Mouse (Mus musculus) limb, embryonic 13.5 days (tissue): ENCODE results near the gene Sh2d2a. TPM values are rescaled to one million over a fixed set of nuclear protein-coding genes. Genes with fewer than 3 reads are reported as not detected.
A peak's percentile ranks its signal among the peaks of the same experiment; 100 is the strongest.
"Not testable (repeated sequence)": the region's sequence is repeated elsewhere in the genome, so short reads cannot be mapped to it uniquely, and the experiment has no call there.

Experiments used
- ATAC-seq: fragments of 200-750 bp; cut with Nextera tagmentation; 2 replicates; pipeline ENCODE4 v1.8.0; 2017; ENCODE audit warnings: low read depth, moderate number of reproducible peaks, moderate TSS enrichment; ENCODE audit not compliant: low FRiP score
- H3K27ac ChIP-seq: fragments of 300-500 bp; sonication (generic); 2 replicates; pipeline ENCODE4 v1.5.1; 2015; ENCODE audit warnings: inconsistent platforms, mild to moderate bottlenecking, moderate library complexity
- H3K27me3 ChIP-seq: fragments of 300-500 bp; sonication (generic); 2 replicates; pipeline ENCODE4 v1.6.1; 2015; ENCODE audit warnings: mild to moderate bottlenecking, inconsistent platforms
- H3K36me3 ChIP-seq: fragments of 300-500 bp; sonication (generic); 2 replicates; pipeline ENCODE4 v1.6.1; 2015; ENCODE audit warnings: inconsistent platforms, mild to moderate bottlenecking, moderate library complexity
- H3K4me1 ChIP-seq: fragments of 300-500 bp; sonication (generic); 2 replicates; pipeline ENCODE4 v1.6.1; 2015; ENCODE audit warnings: inconsistent platforms
- H3K4me2 ChIP-seq: fragments of 300-500 bp; sonication (generic); replicated peaks from 2 replicates; pipeline ENCODE4 v1.6.1; 2015; ENCODE audit warnings: inconsistent platforms, mild to moderate bottlenecking, moderate library complexity
- H3K4me3 ChIP-seq: fragments of 300-500 bp; sonication (generic); 2 replicates; pipeline ENCODE4 v1.5.1; 2015; ENCODE audit warnings: moderate library complexity, mild to moderate bottlenecking, inconsistent platforms
- H3K9ac ChIP-seq: fragments of 300-500 bp; sonication (generic); 2 replicates; pipeline ENCODE4 v1.6.1; 2015; ENCODE audit warnings: mild to moderate bottlenecking, inconsistent platforms
- H3K9me3 ChIP-seq: fragments of 300-500 bp; sonication (generic); 2 replicates; pipeline ENCODE4 v1.6.1; 2016; ENCODE audit warnings: inconsistent platforms
- WGBS: fragments of 180-500 bp; shearing (Covaris S2); methylation state at CpG from one replicate; pipeline ENCODE4 v1.1.7; 2015; 5-methylcytosine and 5-hydroxymethylcytosine counted together
- polyA plus RNA-seq: library from polyadenylated mRNA; unstranded; fragments of >200 nt; fragmentation: Nextera tagmentation; extraction: Ambion mirVana; gene quantifications from 2 replicates; pipeline ENCODE4 v1.2.1, GENCODE M21; 2015

Sh2d2a gene
- polyA plus RNA-seq, result not detected in 2 replicates

DNA sequence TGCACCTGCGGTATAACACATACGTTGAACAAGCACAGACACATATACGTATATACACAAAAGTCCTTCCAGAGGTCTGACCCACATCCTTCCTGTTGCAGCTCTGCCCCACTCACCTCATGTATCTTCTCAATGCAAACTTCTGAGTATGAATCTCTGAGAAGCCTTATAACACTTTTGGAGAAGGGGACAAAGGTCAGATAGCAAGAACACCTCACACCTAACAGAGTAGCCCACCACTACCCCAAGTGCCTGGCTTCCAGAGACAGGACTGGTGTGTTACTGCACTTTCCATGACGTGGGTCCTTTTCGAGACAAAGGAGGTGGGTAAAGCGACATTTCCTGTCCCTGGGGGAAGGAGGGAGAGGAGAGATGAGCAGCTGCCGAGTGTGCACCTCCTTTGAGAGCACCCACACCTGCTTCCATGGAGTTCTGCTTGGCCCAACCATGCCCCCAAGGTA, at the start of gene Sh2d2a:
Gene Sh2d2a, plus strand, starts transcription at position 106 of the 461 bp plus-strand sequence.
- Histone ChIP-seq H3K27me3 (no peaks in the 10 kb centered on the region), H3K9ac (no peak within 1 kb of the TSS), H3K4me1 (no peaks in the 10 kb centered on the region), H3K4me2 (no peak within 1 kb of the TSS), H3K36me3 (no peaks in the 10 kb centered on the region), H3K27ac (no peak within 1 kb of the TSS), H3K9me3 (no peaks in the 10 kb centered on the region), H3K4me3 (no peak within 1 kb of the TSS)
- WGBS, result 68% methylated on average over 7 of the region's 7 CpGs
- ATAC-seq, result no peak

DNA sequence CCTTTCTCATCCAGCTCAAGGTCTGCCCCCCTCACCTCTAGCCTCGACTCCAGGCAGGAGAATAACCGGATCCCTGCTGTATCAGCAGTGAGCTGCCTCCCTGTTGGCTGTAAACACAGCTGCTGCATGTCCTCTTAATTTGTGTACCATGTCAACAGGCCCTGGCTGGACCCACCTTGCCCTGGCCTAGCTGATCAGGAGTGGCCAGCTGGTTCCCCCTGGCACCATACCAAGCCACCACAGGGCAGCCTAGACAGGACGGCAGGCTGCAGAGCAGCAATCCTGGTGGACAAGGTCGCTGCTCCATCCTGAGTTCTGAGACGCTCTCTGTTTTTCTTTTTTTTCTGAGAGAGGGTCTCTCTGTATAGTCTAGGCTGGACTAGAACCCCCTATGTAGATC, 44.9 kb upstream of the Sh2d2a start:
- Histone ChIP-seq H3K4me3 (no peak overlapping the region), H3K36me3 (no peaks in the 10 kb centered on the region), H3K4me1 (peaks cover 25% of the 10 kb centered on the region), H3K27me3 (peaks cover 99% of the 10 kb centered on the region), H3K9me3 (no peaks in the 10 kb centered on the region), H3K9ac (no peak overlapping the region), H3K27ac (no peak overlapping the region), H3K4me2 (no peak overlapping the region)
- ATAC-seq, result no peak
- 61% methylated on average over 5 of the region's 5 CpGs for WGBS

DNA sequence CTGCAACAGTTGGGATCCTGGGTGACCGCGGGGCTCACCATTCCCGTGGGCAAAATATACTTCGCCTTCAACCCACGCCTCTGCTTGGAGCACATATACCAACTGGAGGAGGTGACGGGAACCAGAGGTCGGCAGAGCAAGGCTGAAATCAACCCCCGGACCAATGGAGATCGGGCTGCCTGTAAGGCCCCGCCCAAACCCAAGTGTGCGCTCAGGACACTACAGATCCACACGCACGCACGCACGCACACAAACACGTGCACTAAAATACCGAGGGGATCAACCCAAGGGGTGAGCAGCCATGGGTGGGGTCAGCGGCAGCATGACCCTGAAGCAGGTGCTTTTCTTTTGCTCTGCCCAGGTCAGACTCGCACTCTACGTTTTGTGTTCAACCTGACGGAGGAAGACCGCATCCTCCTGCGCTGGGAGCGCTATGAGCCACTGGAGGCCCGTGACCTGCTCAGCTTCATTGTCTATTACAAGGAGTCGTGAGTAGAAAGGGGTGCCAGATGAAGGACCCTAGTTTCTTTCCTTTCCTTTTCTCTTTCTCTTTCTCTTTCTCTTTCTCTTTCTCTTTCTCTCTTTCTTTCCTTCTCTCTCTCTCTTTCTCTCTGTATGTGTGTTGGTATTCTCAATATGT, 42.4 kb upstream of the Sh2d2a start:
- H3K9me3 ChIP-seq, result no peaks in the 10 kb centered on the region
- 3% methylated on average over 26 of the region's 26 CpGs for WGBS
- H3K9ac ChIP-seq, result no peak overlapping the region
- H3K4me1 ChIP-seq, result peaks cover 8% of the 10 kb centered on the region; the same call in 1 of the 2 replicates
- no peak overlapping the region for H3K27ac ChIP-seq
- no peaks in the 10 kb centered on the region for H3K36me3 ChIP-seq
- H3K27me3 ChIP-seq, result peaks cover 99% of the 10 kb centered on the region
- peak overlapping the region; percentile 58 for H3K4me2 ChIP-seq
- ATAC-seq, result no peak
- H3K4me3 ChIP-seq, result peak overlapping the region; percentile 23

DNA sequence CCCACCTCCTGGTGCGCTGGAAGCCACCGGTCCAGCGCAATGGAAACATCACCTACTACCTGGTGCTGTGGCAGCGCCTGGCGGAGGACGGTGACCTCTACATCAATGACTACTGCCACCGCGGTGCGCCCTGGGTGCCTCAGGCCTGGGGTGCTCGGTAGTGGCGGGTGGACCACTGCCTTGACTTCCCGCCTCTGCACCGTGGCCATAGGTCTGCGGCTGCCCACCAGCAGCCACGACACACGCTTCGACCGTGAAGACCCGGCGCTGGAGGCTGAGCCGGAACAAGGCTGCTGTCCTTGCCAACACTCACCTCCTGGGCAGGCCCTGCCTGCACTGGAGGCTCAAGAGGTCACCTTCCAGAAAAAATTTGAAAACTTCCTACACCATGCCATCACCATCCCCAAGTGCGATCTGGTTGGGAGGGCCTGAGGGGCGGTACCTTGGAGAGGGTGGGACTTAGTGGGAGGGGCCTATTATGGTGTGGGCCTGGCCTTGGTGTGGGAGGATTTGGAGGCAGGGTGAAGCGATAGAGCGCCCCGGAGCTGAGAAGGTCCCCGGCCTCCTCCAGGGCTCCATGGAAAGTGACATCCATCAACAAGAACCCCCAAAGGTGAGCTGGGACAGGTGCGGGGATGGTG, 37.1 kb upstream of the Sh2d2a start:
- peak overlapping the region; percentile 26 for H3K4me3 ChIP-seq
- peaks cover 18% of the 10 kb centered on the region; the same call in 1 of the 2 replicates for H3K4me1 ChIP-seq
- H3K9me3 ChIP-seq, result no peaks in the 10 kb centered on the region
- WGBS, result 4% methylated on average over 28 of the region's 28 CpGs
- H3K27ac ChIP-seq, result no peak overlapping the region
- peaks cover 84% of the 10 kb centered on the region for H3K27me3 ChIP-seq
- H3K9ac ChIP-seq, result no peak overlapping the region
- ATAC-seq, result 0 out of 2 replicates have a peak, but pooled peaks have one; percentile 46
- H3K36me3 ChIP-seq, result no peaks in the 10 kb centered on the region
- H3K4me2 ChIP-seq, result peak overlapping the region; percentile 54

DNA sequence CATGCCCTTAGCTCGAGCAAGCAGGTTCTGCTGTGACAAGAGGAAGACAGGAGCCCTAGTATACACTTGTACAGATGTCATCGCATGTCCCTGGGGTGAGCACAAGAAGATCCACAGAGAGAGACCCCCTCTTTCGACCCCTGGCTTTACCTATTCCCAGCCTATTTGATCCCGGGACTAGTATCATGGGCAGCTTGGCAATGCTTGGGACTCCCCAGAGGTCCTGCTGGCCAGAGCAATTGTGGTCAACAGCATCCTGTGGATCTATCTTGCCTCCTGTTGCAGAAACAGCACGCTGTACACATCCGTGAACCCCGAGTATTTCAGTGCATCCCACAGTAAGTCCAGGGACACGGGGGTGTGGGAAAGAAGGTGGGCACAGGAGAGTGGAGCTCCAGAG, 35.3 kb upstream of the Sh2d2a start:
- WGBS, result 84% methylated on average over 8 of the region's 8 CpGs
- H3K27ac ChIP-seq, result no peak overlapping the region
- peaks cover 84% of the 10 kb centered on the region for H3K27me3 ChIP-seq
- H3K4me2 ChIP-seq, result no peak overlapping the region
- no peaks in the 10 kb centered on the region for H3K36me3 ChIP-seq
- peaks cover 18% of the 10 kb centered on the region; the same call in 1 of the 2 replicates for H3K4me1 ChIP-seq
- ATAC-seq, result no peak
- H3K9ac ChIP-seq, result no peak overlapping the region
- H3K4me3 ChIP-seq, result no peak overlapping the region
- no peaks in the 10 kb centered on the region for H3K9me3 ChIP-seq

DNA sequence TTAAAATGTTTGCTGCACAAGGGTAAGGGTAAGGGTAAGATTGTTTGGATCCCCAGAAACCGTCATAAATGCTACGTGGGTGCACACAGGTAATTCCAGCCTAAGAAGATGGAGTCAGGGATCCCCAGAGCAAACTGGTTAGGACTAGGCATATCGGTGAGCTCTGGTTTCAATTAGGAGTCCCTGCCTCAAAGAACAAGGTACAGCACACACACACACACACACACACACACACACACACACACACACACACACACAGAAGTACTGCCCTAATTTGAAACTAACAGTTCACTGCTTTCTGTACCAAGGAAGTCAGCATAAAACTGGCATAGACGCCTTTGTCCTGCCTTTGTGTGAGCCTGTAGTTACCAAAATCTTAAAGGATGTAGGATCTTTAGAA, 34.1 kb upstream of the Sh2d2a start:
- ATAC-seq, result no peak
- Histone ChIP-seq H3K9me3 (no peaks in the 10 kb centered on the region), H3K4me2 (no peak overlapping the region), H3K4me3 (no peak overlapping the region), H3K9ac (no peak overlapping the region), H3K27ac (no peak overlapping the region), H3K27me3 (peaks cover 82% of the 10 kb centered on the region), H3K4me1 (peaks cover 18% of the 10 kb centered on the region; the same call in 1 of the 2 replicates), H3K36me3 (no peaks in the 10 kb centered on the region)
- 29% methylated on average over 4 of the region's 4 CpGs for WGBS

DNA sequence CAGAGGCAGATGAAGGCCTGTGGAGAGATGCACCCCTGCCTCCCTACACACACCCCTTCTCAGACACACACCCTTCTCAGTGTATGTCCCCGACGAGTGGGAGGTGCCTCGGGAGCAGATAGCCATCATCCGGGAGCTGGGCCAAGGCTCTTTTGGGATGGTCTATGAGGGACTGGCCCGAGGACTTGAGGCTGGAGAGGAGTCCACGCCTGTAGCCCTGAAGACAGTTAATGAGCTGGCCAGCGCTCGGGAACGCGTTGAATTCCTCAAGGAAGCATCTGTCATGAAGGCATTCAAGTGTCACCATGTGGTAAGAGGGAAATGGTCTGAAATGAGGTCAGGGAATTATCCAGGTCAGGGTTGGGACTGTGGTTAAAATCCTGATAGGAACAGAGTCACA, 33.7 kb upstream of the Sh2d2a start:
- no peak overlapping the region for H3K9ac ChIP-seq
- no peaks in the 10 kb centered on the region for H3K9me3 ChIP-seq
- WGBS, result 57% methylated on average over 10 of the region's 10 CpGs
- peaks cover 82% of the 10 kb centered on the region for H3K27me3 ChIP-seq
- peaks cover 18% of the 10 kb centered on the region; the same call in 1 of the 2 replicates for H3K4me1 ChIP-seq
- H3K36me3 ChIP-seq, result no peaks in the 10 kb centered on the region
- no peak overlapping the region for H3K4me3 ChIP-seq
- H3K27ac ChIP-seq, result no peak overlapping the region
- H3K4me2 ChIP-seq, result no peak overlapping the region
- no peak for ATAC-seq

DNA sequence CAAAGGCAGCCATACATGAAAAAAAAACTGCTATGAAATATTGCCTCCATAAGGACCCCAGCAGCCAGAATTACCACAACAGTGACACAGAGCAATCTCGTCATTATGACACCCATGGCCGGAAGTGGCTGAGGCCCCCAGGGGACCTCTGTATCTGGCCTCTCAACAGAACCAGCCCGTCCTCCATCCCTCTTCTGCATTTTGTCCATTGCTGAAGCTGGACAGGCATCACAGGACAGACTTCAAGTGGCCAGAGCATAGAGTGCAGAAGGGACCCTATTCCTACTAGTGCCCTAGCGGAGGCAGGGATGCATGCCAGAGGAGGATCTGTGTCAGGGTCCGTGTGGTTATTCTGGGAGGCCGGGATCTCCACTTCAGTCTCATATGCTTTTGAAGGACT, 30.4 kb upstream of the Sh2d2a start:
- Histone ChIP-seq H3K9me3 (no peaks in the 10 kb centered on the region), H3K4me3 (no peak overlapping the region), H3K4me2 (peak overlapping the region; percentile 27), H3K27me3 (peaks cover 75% of the 10 kb centered on the region), H3K9ac (no peak overlapping the region), H3K36me3 (no peaks in the 10 kb centered on the region), H3K27ac (no peak overlapping the region), H3K4me1 (peaks cover 4% of the 10 kb centered on the region; the same call in 1 of the 2 replicates)
- ATAC-seq, result no peak
- 65% methylated on average over 6 of the region's 6 CpGs for WGBS

DNA sequence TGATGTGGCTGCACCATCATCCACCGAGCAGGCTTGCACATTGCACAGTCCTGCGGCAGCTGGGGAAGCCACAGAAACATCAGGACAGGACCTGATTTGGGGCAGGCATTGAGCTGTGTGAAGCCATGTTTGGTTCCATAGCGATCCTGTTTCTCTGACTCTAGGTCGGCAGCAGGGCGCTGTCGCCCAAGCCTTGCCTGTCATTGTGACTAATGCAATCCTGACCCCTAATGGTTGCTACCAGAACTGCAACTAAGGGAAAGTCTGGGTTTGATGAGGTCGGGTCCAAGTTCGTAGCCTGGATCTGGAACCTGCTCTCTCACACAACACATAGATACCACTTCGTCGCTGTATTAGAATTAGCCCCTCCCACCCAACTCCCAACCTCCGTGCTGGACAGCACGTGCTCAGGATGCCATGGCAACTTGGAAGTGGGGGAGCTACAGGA, 29.9 kb upstream of the Sh2d2a start:
- peak overlapping the region; percentile 27 for H3K4me2 ChIP-seq
- H3K9me3 ChIP-seq, result no peaks in the 10 kb centered on the region
- ATAC-seq, result 0 out of 2 replicates have a peak, but pooled peaks have one; percentile 37
- no peaks in the 10 kb centered on the region for H3K36me3 ChIP-seq
- peaks cover 70% of the 10 kb centered on the region for H3K27me3 ChIP-seq
- H3K4me1 ChIP-seq, result peaks cover 4% of the 10 kb centered on the region; the same call in 1 of the 2 replicates
- WGBS, result 5% methylated on average over 12 of the region's 12 CpGs
- no peak overlapping the region for H3K9ac ChIP-seq
- H3K4me3 ChIP-seq, result no peak overlapping the region
- H3K27ac ChIP-seq, result no peak overlapping the region

DNA sequence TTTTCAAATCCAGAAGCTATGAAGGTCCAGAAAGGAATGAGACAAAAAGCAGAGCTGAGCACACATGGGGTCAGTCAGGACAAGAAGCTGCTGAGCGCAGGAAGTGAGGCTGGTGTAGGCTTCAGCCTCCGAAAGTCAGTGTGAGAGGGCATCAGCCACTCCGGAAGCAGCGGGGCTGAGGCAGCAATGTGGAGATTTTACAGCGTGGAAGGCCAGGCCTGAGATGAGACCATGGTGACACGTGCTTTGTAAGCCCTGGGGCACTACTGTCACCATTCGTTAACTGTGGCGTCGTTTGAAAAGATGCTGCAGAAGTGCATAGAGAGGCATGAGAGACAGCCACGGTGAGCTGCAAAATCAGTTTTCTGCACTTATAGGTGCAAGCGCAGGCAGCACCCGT, 28.3 kb upstream of the Sh2d2a start:
- peaks cover 64% of the 10 kb centered on the region for H3K27me3 ChIP-seq
- 68% methylated on average over 12 of the region's 12 CpGs for WGBS
- H3K27ac ChIP-seq, result no peak overlapping the region
- no peak overlapping the region for H3K4me2 ChIP-seq
- no peaks in the 10 kb centered on the region for H3K9me3 ChIP-seq
- no peak overlapping the region for H3K9ac ChIP-seq
- H3K36me3 ChIP-seq, result no peaks in the 10 kb centered on the region
- ATAC-seq, result no peak
- no peaks in the 10 kb centered on the region for H3K4me1 ChIP-seq
- H3K4me3 ChIP-seq, result no peak overlapping the region

DNA sequence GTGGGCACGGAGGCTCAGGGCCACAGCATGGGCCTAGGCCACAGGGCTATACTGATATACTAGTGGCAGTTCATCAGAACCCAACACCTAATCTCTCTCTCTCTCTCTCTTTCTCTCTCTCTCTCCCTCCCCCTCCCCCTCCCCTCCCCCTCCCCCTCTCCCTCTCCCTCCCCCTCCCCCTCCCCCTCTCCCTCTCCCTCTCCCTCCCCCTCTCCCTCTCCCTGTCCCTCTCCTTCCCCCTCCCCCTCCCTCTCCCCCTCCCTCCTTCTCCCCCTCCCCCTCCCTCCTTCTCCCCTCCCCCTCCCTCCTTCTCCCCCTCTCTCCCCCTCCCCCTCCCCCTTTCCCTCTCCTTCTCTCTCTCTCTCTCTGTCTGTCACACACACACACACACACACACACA, 22.3 kb upstream of the Sh2d2a start, which contains the start of gene Pear1:
Gene Pear1, minus strand, starts transcription at position 101 of the 400 bp plus-strand sequence.
- not testable (repeated sequence) for H3K36me3 ChIP-seq

DNA sequence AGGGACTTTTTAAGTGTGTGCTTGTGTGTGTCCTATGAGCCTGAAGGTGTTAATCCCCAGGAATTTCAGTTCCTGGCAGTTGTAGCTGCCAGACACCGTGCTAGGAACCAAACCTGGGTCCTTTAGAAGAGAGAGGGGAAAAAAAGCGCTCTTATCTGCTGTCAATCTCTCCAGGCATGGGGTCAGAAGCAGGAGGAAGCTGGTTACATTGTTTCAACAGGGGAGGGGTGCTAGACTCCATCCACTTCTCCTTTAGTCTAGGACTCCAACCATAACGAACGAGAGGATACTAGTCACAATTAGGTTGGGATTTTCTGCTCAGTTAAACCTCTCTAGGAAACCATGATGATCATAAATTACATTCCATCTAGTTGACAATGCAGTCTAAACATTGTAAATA, 18.1 kb upstream of the Sh2d2a start:
- WGBS, result 46% methylated on average over 4 of the region's 4 CpGs
- Histone ChIP-seq H3K27me3 (no peaks in the 10 kb centered on the region), H3K36me3 (no peaks in the 10 kb centered on the region), H3K27ac (no peak overlapping the region), H3K4me2 (no peak overlapping the region), H3K4me1 (no peaks in the 10 kb centered on the region), H3K4me3 (no peak overlapping the region), H3K9me3 (no peaks in the 10 kb centered on the region), H3K9ac (no peak overlapping the region)
- ATAC-seq, result no peak

More for the DNA sequence above, 22.3 kb upstream of the Sh2d2a start, which contains the start of gene Pear1:
- not testable (repeated sequence) for H3K4me3 ChIP-seq, H3K9ac ChIP-seq, H3K4me1 ChIP-seq, H3K27ac ChIP-seq, H3K4me2 ChIP-seq, H3K9me3 ChIP-seq, ATAC-seq
- peaks cover 13% of the 10 kb centered on the region for H3K27me3 ChIP-seq
- WGBS, result 85% methylated on average over 1 of the region's 1 CpGs
